Mouse (Mus musculus) liver, embryonic 12.5 days (tissue): ENCODE data around the gene Spp2. TPM values are rescaled to one million over a fixed set of nuclear protein-coding genes. Genes with fewer than 3 reads are reported as not detected.
"Not testable (repeated sequence)": the region's sequence is repeated elsewhere in the genome, so short reads cannot be mapped to it uniquely, and the experiment has no call there.

ENCODE experiments used
- ATAC-seq: fragments of 200-750 bp; cut with Nextera tagmentation; 2 replicates; pipeline ENCODE4 v1.8.0; 2017; ENCODE audit warnings: moderate number of reproducible peaks, mild to moderate bottlenecking, moderate library complexity
- H3K27ac ChIP-seq: fragments of 300-500 bp; sonication (generic); 2 replicates; pipeline ENCODE4 v1.5.1; 2016; ENCODE audit warnings: mild to moderate bottlenecking
- H3K27me3 ChIP-seq: fragments of 300-500 bp; sonication (generic); replicated peaks from 2 replicates; pipeline ENCODE4 v1.6.1; 2016; ENCODE audit warnings: mild to moderate bottlenecking, moderate library complexity
- H3K36me3 ChIP-seq: fragments of 300-500 bp; sonication (generic); 2 replicates; pipeline ENCODE4 v1.6.1; 2016; ENCODE audit warnings: mild to moderate bottlenecking, moderate library complexity
- H3K4me1 ChIP-seq: fragments of 300-500 bp; sonication (generic); 2 replicates; pipeline ENCODE4 v1.6.1; 2016
- H3K4me2 ChIP-seq: fragments of 300-500 bp; sonication (generic); 2 replicates; pipeline ENCODE4 v1.6.1; 2016; ENCODE audit warnings: mild to moderate bottlenecking, moderate library complexity
- H3K4me3 ChIP-seq: fragments of 300-500 bp; sonication (generic); 2 replicates; pipeline ENCODE4 v1.5.1; 2016; ENCODE audit warnings: mild to moderate bottlenecking, moderate library complexity
- H3K9ac ChIP-seq: fragments of 300-500 bp; sonication (generic); 2 replicates; pipeline ENCODE4 v1.6.1; 2016; ENCODE audit warnings: mild to moderate bottlenecking, moderate library complexity
- H3K9me3 ChIP-seq: fragments of 300-500 bp; sonication (generic); replicated peaks from 2 replicates; pipeline ENCODE4 v1.6.1; 2016; ENCODE audit warnings: mild to moderate bottlenecking, moderate library complexity
- WGBS: fragments of 180-500 bp; shearing (Covaris S2); methylation state at CpG from one replicate; pipeline ENCODE4 v1.1.7; 2016; ENCODE audit not compliant: insufficient replicate concordance; 5-methylcytosine and 5-hydroxymethylcytosine counted together
- polyA plus RNA-seq: library from polyadenylated mRNA; unstranded; fragments of >200 nt; fragmentation: Nextera tagmentation; extraction: Ambion mirVana; gene quantifications from 2 replicates; pipeline ENCODE4 v1.2.1, GENCODE M21; 2016

The Spp2 gene
- polyA plus RNA-seq, 1 experiment from 2014 or later = 113 TPM

DNA sequence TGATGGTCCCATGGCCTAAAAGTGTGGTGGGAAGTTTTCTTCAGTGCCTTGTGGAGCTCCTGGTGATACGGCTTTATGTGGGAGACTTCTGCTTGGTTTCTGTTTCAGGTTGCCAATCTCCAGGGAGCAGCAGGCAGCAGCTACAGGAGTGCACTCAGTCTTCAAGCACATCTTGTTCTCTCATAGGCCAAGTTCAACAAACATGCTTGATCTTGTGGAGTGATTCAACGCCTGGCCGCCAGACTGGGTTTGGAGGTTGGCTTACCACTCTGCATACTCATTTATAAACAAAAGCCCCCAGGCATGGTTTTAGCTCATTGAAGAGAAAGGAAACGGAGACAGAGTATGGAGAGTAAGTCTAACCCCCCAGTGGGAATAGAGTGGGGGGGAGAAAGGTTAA is 36.6 kb downstream of the Spp2 start:
- Histone ChIP-seq H3K27me3 (no peaks in the 10 kb centered on the region), H3K27ac (no peak overlapping the region), H3K4me1 (no peaks in the 10 kb centered on the region), H3K9ac (no peak overlapping the region), H3K4me2 (no peak overlapping the region), H3K9me3 (no peaks in the 10 kb centered on the region), H3K4me3 (no peak overlapping the region), H3K36me3 (no peaks in the 10 kb centered on the region)
- WGBS = 73% methylated on average over 4 of the region's 4 CpGs
- no peak for ATAC-seq

DNA sequence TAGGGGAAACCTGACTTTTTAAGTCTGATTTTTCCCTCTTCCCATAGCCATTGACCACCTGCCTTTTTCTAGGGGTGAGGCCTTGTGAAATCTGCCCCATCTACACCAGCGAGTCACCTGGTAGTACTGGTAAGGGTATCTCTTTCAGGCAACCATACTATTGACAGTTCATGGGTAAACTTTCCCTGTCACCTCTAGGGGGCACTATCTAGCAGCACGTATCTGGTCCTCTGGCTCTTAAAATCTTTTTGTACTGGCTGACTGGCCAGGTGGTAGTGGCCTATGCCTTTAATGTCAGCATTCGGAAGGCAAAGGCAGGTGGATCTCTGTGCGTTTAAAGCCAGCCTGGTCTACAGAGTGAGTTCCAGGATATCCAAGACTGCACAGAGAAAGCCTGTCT is 38.6 kb downstream of the Spp2 start:
- Histone ChIP-seq H3K9me3 (no peaks in the 10 kb centered on the region), H3K27me3 (no peaks in the 10 kb centered on the region), H3K4me3 (no peak overlapping the region), H3K9ac (no peak overlapping the region), H3K4me1 (no peaks in the 10 kb centered on the region), H3K27ac (no peak overlapping the region), H3K4me2 (no peak overlapping the region), H3K36me3 (no peaks in the 10 kb centered on the region)
- no peak for ATAC-seq
- WGBS = 58% methylated on average over 4 of the region's 4 CpGs

DNA sequence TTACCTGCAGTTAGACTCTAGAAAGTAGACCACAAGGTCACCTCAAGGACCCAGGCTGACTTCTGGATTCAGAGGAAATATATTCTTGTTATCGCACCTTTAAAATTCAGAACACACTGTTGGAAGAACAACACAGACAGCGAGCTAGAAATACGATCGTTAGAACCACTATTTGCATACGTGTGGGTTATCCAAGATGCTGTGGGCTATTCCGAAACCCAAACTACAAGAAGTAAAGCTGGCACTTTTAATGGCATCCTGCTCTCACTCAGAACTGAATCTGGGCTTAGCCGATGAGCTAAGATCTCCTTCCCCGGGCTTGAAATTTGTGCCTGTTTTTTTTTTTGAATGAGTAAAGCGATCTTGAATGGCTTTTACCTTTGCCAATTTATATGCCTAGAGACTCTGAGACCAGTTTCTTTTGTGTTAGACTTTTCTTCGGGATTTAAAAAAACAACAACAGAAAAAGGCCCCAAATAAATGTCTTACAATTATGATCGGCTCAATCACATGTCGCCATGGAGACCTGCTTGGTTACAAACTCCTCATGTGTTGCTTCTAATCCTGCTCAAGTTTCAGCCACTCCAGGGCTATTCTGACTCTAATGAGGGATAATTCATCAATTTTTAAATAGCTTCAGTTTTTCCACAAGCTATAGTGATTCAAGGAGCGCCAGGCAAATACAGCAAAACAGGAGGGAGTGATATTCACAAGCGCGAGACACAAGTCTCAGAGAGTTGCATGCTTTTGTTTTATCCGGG is 39.7 kb downstream of the Spp2 start:
- no peak for ATAC-seq
- H3K9ac ChIP-seq = no peak overlapping the region
- no peaks in the 10 kb centered on the region for H3K36me3 ChIP-seq
- WGBS = 79% methylated on average over 16 of the region's 16 CpGs
- no peak overlapping the region for H3K4me2 ChIP-seq
- no peaks in the 10 kb centered on the region for H3K9me3 ChIP-seq
- H3K27me3 ChIP-seq = no peaks in the 10 kb centered on the region
- H3K4me3 ChIP-seq = no peak overlapping the region
- H3K4me1 ChIP-seq = no peaks in the 10 kb centered on the region
- no peak overlapping the region for H3K27ac ChIP-seq

DNA sequence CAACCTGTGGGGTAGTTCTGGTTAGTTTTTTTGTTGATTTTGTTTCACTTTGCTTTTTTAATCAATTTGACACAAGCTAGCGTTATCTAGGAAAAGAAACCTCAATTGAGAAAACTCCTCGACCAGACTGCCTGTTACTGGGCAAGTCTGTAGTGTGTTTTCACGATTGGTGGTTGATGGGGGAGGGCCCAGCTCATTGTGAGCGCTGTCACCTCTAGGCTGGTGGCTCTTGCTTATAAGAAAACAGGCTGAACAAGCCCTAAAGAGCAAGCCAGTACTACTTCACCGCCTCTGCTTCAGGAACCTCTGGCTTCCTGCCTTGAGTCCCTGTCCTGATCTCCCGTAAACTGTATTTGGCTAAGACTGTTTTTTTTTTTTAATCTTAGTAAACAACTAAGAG is 40.7 kb downstream of the Spp2 start:
- Histone ChIP-seq H3K4me2 (no peak overlapping the region), H3K9me3 (no peaks in the 10 kb centered on the region), H3K4me3 (no peak overlapping the region), H3K9ac (no peak overlapping the region), H3K27me3 (no peaks in the 10 kb centered on the region), H3K4me1 (no peaks in the 10 kb centered on the region), H3K36me3 (no peaks in the 10 kb centered on the region), H3K27ac (no peak overlapping the region)
- 10% methylated on average over 6 of the region's 6 CpGs for WGBS
- no peak for ATAC-seq

DNA sequence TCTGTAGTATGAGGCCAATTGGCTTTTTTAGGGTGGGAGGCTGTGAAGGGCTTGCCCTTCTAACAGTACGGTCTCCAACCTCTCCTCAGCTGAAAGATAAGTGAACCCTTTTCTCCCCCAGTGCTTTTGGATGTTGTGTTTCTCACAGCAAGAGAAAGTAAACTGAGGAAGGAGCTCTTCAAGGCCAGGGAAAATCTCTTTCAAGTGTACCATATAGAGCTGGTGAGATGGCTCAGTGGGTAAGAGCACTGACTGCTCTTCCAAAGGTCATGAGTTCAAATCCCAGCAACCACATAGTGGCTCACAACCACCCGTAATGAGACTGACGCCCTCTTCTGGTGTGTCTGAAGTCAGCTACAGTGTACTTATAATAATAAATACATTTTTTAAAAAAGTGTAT is 41.3 kb downstream of the Spp2 start:
- H3K9ac ChIP-seq, H3K27ac ChIP-seq, H3K36me3 ChIP-seq, H3K9me3 ChIP-seq, H3K4me2 ChIP-seq, H3K4me1 ChIP-seq, ATAC-seq, H3K4me3 ChIP-seq, H3K27me3 ChIP-seq: not testable (repeated sequence)
- WGBS = 54% methylated on average over 3 of the region's 3 CpGs

DNA sequence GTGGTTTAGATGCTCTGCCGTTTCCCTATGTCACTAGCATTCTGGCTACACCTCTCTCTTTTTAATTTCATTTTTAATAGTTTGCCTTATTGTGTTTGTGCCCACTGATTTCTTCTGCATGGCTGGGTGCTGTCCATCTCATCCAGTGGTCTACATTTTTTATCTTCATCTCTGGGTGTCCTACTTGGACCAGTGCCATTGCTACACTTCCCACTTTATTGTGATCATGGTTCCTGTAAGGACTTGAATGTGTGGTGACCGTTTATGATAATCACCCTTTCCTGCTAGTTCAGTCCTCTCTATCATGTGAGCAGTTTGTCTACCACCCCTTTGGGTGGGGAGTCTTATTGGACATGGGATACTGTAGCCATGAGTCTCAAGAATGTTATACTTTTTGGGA is 43.0 kb downstream of the Spp2 start:
- WGBS = 64% methylated on average over 2 of the region's 2 CpGs
- Histone ChIP-seq H3K9ac (no peak overlapping the region), H3K36me3 (no peaks in the 10 kb centered on the region), H3K4me2 (no peak overlapping the region), H3K27me3 (0 out of 2 replicates have a peak, but pooled peaks cover under 1% of the 10 kb centered on the region), H3K4me1 (no peaks in the 10 kb centered on the region), H3K9me3 (no peaks in the 10 kb centered on the region), H3K27ac (no peak overlapping the region), H3K4me3 (no peak overlapping the region)
- no peak for ATAC-seq

DNA sequence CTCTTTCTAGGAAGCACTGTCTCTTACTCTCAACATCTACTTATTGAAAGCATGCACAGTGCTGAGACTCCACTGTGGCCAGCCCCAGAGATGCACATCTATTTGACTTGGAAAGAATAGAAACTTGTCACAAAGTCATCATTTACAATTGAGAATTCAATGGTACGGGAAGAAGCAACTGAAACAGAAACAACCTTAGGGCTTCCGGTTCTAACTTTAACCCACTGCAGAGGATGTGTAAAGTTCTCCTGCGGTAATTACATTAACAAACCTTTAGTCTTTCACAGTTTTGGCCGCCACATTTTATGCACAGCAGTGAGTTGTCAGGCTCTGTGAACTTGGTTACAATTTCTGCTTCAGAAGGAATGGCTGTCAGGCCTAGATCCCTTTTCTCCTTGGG is 43.9 kb downstream of the Spp2 start:
- Histone ChIP-seq H3K4me1 (no peaks in the 10 kb centered on the region), H3K36me3 (no peaks in the 10 kb centered on the region), H3K4me2 (no peak overlapping the region), H3K27me3 (0 out of 2 replicates have a peak, but pooled peaks cover 3% of the 10 kb centered on the region), H3K27ac (no peak overlapping the region), H3K9me3 (no peaks in the 10 kb centered on the region), H3K4me3 (no peak overlapping the region), H3K9ac (no peak overlapping the region)
- 65% methylated on average over 4 of the region's 4 CpGs for WGBS
- no peak for ATAC-seq

DNA sequence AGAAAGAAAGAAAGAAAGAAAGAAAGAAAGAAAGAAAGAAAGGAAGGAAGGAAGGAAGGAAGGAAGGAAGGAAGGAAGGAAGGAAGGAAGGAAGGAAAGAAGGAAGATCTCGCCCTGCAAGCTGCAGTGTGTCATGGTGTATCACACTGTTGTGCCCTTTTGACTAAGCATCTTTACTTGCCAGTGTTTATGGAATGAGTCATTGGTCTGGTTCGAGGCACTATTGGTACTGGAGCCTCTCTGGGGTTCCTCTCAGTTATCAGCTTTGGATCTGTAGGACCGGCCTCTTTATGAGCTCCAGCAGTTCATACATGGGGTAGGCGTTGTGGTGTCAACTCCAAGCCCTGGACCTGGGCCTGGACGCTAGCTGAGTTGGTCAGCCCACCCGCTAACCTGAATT is 45.4 kb downstream of the Spp2 start:
- H3K36me3 ChIP-seq = no peaks in the 10 kb centered on the region
- H3K4me1 ChIP-seq = no peaks in the 10 kb centered on the region
- WGBS = 63% methylated on average over 6 of the region's 6 CpGs
- no peak overlapping the region for H3K4me2 ChIP-seq
- H3K9me3 ChIP-seq = no peaks in the 10 kb centered on the region
- no peak for ATAC-seq
- H3K27ac ChIP-seq = no peak overlapping the region
- H3K27me3 ChIP-seq = 0 out of 2 replicates have a peak, but pooled peaks cover 3% of the 10 kb centered on the region
- H3K4me3 ChIP-seq = no peak overlapping the region
- H3K9ac ChIP-seq = no peak overlapping the region

DNA sequence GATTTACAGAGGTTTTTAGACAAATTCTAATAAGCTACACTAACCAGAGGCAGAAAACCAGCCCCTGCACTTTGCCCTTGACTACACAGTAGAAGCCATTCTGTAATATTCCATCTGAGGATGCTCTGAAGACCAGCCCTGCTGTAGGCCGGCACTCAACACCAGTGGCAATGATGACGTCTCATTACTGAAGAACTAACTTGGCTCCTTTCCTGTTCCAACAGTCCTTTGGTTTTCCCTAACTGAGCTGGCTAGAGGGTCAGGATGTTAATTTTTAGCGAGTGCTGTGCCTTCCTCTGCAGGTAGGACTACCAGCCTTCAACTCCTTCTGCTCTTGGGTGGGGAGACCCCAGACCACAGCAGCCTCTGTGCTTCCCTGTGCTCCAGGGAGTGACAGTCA is 47.9 kb downstream of the Spp2 start:
- no peaks in the 10 kb centered on the region for H3K36me3 ChIP-seq
- no peak overlapping the region for H3K4me2 ChIP-seq
- no peak for ATAC-seq
- H3K9ac ChIP-seq = no peak overlapping the region
- H3K27ac ChIP-seq = no peak overlapping the region
- H3K27me3 ChIP-seq = 0 out of 2 replicates have a peak, but pooled peaks cover 5% of the 10 kb centered on the region
- 33% methylated on average over 3 of the region's 3 CpGs for WGBS
- H3K4me1 ChIP-seq = no peaks in the 10 kb centered on the region
- no peak overlapping the region for H3K4me3 ChIP-seq
- no peaks in the 10 kb centered on the region for H3K9me3 ChIP-seq

DNA sequence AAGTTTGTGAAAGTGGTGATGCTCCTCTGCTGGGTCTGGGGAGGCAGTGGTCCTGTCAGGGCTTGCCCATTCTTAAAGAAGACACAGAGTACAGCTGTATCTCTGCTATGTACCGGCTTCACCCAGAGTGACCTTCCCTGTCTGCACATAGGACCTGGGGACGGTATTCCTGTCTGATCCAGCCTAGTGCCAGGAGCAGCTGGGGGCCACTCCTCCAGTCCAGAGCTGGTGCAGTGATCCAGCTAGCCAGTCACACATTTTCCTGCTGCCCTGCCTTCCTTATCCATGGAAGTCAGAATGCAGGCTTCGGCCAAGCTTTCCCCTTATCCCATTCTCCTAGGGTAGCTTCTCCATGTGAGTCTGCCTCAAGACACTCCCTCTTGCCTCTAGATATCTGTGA is 49.0 kb downstream of the Spp2 start:
- WGBS = 75% methylated on average over 3 of the region's 3 CpGs
- no peak for ATAC-seq
- H3K27me3 ChIP-seq = 0 out of 2 replicates have a peak, but pooled peaks cover 6% of the 10 kb centered on the region
- H3K9me3 ChIP-seq = no peaks in the 10 kb centered on the region
- no peak overlapping the region for H3K9ac ChIP-seq
- H3K4me2 ChIP-seq = no peak overlapping the region
- no peak overlapping the region for H3K4me3 ChIP-seq
- H3K27ac ChIP-seq = no peak overlapping the region
- H3K4me1 ChIP-seq = no peaks in the 10 kb centered on the region
- no peaks in the 10 kb centered on the region for H3K36me3 ChIP-seq

DNA sequence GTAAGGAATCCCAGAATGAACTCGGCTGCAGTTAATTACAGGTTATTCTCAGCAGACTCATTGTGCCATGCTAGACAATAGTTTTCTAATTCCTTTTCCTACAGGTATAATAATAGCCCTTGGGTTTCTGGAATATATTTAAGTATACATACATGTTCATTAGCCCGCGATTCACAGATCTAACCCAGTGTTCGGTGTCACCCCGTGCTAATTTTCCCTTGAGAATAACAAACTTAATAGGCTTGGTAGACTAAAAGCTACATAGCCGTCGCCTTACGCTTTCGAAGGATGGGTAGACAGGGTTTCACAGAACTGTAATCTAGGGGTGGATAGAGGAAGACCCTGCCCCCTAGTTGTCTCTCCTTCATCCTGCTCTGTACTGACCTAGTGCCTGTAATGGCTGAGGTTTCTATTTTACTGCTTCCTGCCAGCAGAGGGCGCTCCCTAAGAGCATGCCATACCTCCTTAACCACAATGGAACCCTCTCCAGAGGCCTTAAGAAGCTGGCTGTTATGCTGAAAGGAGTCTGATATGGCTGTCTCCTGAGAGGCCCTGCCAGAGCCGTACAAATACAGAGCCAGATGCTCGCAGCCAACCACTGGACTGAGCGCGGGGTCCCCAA is 49.8 kb downstream of the Spp2 start:
- ATAC-seq = peak; percentile 76
- H3K4me1 ChIP-seq = no peaks in the 10 kb centered on the region
- no peak overlapping the region for H3K9ac ChIP-seq
- no peak overlapping the region for H3K4me3 ChIP-seq
- no peaks in the 10 kb centered on the region for H3K36me3 ChIP-seq
- WGBS = 50% methylated on average over 14 of the region's 14 CpGs
- no peak overlapping the region for H3K27ac ChIP-seq
- no peaks in the 10 kb centered on the region for H3K9me3 ChIP-seq
- H3K27me3 ChIP-seq = 0 out of 2 replicates have a peak, but pooled peaks cover 6% of the 10 kb centered on the region
- no peak overlapping the region for H3K4me2 ChIP-seq

DNA sequence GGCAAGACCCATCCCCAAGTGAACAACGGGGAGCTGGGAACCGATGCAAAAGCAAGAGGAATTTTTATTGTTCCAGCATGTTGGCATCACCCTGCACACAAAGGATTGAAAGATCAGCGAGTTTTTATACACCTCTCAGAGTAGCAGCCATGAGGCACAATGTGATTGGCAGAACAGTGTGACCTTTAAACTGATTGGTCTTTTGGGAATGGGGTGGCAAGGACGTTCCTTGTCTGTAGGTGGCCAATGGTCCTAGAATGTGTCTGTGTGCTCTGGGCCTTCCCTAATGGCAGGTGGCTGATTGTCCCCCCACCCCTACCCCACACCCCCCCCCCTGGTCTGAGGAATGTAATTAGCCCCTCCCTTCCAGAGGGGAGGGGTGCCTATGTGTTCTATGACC is 52.4 kb downstream of the Spp2 start:
- no peak for ATAC-seq
- Histone ChIP-seq H3K36me3 (no peaks in the 10 kb centered on the region), H3K27me3 (0 out of 2 replicates have a peak, but pooled peaks cover 6% of the 10 kb centered on the region), H3K4me1 (no peaks in the 10 kb centered on the region), H3K9me3 (no peaks in the 10 kb centered on the region), H3K4me2 (no peak overlapping the region), H3K27ac (no peak overlapping the region), H3K9ac (no peak overlapping the region), H3K4me3 (no peak overlapping the region)
- whole genome bisulfite sequencing = 69% methylated on average over 4 of the region's 4 CpGs
